Mouse (Mus musculus): ENCODE data around the gene Cpxm1. TPM values are rescaled to one million over a fixed set of nuclear protein-coding genes. Genes with fewer than 3 reads are reported as not detected.

The Cpxm1 gene
- polyA plus RNA-seq, 1 experiment from 2014 or later = 27.8 TPM

DNA sequence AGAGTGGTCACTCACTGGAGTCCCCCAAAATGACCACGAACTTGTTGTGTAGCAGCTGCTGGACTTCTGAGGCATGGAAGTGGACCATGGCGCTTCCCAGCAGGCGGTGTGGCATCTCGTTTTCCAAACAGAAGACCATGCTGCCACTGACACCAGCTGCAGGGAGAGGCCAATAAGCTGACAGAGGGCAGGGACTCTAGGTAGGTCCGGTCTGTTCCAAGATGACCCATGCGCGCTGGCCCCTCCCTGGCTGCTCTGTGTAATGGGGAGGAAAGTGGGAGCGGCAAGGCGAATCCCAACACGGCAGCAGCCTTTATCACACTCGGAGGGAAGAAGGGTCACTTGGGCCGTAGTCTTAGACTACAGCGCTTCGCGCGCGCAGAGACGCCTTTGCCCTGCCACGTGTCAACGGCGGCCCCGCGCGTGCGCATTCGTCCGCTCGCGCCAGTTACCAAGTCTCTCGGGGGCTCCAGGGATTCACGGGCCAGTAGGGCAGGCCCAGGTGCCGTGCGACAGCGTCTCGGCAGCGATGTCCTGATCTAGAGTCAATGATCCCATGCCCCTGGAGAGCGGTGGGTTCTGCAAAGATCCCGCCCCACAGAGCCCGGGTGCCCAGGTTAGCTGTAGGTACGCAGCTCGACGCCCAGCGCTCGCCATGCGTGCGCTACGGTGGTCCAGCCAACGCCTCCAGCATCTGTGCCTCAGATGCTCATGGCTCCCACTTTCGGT is 26.2 kb upstream of the Cpxm1 start:
- Histone ChIP-seq H3K4me3 (replicated peaks) (peak overlapping the region; percentile 75), H3K27ac (replicated peaks) (peak overlapping the region; percentile 96), H3K27me3 (replicated peaks) (no peaks in the 10 kb centered on the region), H3K36me3 (peaks cover 10% of the 10 kb centered on the region; the same call in 1 of the 2 replicates), H3K9ac (replicated peaks) (peak overlapping the region; percentile 68), H3K4me1 (peaks cover 44% of the 10 kb centered on the region), H3K9me3 (replicated peaks) (no peaks in the 10 kb centered on the region), H3K4me2 (peak overlapping the region; percentile 83)
- 15% methylated on average over 49 of the region's 49 CpGs for WGBS
- peak; percentile 85 for ATAC-seq (ENCODE audit: low FRiP score)

DNA sequence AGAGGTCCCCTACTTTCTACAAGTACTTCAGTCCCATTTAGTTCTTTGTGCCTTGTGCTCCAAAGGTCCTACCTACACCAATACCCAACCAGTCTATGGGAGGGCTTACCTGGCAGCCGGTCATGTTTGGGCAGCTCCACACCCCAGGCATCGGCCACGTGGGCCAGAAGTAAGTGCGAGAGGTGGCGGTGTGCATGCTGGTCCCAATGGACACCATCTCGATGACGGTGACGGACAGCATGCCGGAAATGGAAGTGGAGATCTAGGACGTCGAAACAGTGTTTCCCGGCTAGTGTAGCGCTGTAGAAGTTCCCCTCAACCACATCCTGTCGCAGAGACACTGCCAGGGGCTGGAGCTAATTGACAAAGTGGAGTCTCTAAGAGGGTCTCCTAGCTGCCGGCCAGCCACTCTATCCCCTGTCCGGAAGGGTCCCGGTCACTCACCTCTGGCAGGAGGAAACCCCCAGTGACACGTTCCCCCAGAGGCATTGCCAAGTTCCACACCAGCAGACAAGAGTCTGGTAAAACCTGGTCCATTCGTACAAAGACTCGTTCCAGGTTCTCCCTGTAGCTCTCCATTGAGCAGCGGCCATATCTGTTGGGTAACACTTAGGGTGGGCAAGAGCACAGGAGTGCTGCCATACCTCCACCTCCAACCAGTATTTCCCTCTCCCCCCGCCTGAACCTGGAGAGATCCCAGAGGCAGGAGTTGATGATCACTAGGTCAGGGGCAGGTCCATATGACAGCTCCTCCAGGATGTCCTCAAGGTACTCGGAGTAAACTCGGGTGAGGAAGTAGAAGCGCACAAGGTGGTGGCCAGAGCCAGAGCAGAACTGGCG is 24.6 kb upstream of the Cpxm1 start:
- H3K4me1 ChIP-seq = peaks cover 44% of the 10 kb centered on the region
- WGBS = 97% methylated on average over 26 of the region's 26 CpGs

DNA sequence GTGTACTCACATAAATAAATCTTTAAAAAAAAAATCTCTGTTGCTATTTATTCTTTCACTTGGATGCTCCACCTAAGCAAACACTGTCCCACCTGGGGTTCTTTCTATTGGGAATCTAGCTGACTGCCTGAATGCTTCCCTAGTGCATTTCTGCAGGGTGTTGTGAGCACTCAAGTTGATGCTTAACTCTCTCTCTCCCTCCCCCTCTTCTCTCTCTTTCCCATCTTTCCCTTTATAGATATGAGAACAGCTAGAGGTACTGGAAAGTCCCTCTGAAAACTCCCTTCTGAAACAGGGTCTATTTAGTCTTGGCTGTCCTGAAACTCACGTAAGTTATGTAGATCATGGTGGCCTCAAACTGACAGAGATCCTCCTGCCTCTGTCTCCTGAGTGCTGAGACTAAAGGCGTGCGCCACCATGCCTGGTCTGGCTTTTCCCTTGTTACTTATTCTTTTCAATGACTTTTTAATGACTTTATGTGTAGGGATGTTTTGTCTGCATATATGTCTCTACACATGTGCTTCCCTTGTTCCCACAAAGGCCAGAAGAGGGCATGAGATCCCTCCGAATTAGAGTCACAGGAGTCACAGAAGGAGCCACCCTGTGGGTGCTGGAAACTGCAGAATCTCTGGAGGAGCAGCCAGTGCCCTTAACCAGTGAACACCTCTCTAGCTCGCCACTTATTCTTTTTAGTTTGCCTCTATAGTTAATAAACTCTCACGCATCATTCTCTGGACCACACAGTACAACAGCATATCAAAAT is 16.9 kb upstream of the Cpxm1 start:
- H3K4me3 ChIP-seq (replicated peaks) = no peak overlapping the region
- H3K9ac ChIP-seq (replicated peaks) = no peak overlapping the region
- H3K36me3 ChIP-seq = peaks cover 9% of the 10 kb centered on the region; the same call in 1 of the 2 replicates
- no peak for ATAC-seq (ENCODE audit: low FRiP score)
- H3K27me3 ChIP-seq (replicated peaks) = no peaks in the 10 kb centered on the region
- H3K4me1 ChIP-seq = no peaks in the 10 kb centered on the region
- no peak overlapping the region for H3K27ac ChIP-seq (replicated peaks)
- 80% methylated on average over 6 of the region's 6 CpGs for WGBS
- no peak overlapping the region for H3K4me2 ChIP-seq
- H3K9me3 ChIP-seq (replicated peaks) = no peaks in the 10 kb centered on the region

More for the DNA sequence above, 24.6 kb upstream of the Cpxm1 start:
- Histone ChIP-seq H3K9me3 (replicated peaks) (no peaks in the 10 kb centered on the region), H3K27ac (replicated peaks) (no peak overlapping the region), H3K36me3 (peaks cover 12% of the 10 kb centered on the region; the same call in 1 of the 2 replicates), H3K9ac (replicated peaks) (no peak overlapping the region), H3K27me3 (replicated peaks) (no peaks in the 10 kb centered on the region), H3K4me3 (replicated peaks) (no peak overlapping the region), H3K4me2 (no peak overlapping the region)
- ATAC-seq (ENCODE audit: low FRiP score) = no peak

DNA sequence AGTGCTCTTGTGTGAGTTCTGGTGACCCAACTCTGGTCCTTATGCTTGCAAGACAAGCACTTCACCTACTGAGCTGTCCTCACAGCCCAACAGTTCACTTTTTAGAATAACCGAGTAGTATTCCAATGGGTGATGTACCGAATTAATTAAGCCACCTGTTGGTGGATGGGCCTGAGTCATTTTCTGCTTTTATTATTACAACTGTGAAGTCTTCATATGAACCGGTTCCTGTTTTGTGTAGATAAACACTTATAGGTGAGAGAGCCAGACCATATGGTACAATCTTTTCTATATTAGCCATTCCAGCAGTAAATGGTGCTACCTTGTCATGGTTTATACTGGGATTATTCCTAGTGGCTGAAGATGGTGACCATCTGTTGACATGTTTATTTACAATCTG is 15.4 kb upstream of the Cpxm1 start:
- no peak for ATAC-seq (ENCODE audit: low FRiP score)
- H3K4me2 ChIP-seq = no peak overlapping the region
- no peaks in the 10 kb centered on the region for H3K27me3 ChIP-seq (replicated peaks)
- no peaks in the 10 kb centered on the region for H3K9me3 ChIP-seq (replicated peaks)
- no peak overlapping the region for H3K9ac ChIP-seq (replicated peaks)
- no peak overlapping the region for H3K27ac ChIP-seq (replicated peaks)
- H3K36me3 ChIP-seq = no peaks in the 10 kb centered on the region
- H3K4me3 ChIP-seq (replicated peaks) = no peak overlapping the region
- H3K4me1 ChIP-seq = no peaks in the 10 kb centered on the region
- WGBS = 81% methylated on average over 3 of the region's 3 CpGs

DNA sequence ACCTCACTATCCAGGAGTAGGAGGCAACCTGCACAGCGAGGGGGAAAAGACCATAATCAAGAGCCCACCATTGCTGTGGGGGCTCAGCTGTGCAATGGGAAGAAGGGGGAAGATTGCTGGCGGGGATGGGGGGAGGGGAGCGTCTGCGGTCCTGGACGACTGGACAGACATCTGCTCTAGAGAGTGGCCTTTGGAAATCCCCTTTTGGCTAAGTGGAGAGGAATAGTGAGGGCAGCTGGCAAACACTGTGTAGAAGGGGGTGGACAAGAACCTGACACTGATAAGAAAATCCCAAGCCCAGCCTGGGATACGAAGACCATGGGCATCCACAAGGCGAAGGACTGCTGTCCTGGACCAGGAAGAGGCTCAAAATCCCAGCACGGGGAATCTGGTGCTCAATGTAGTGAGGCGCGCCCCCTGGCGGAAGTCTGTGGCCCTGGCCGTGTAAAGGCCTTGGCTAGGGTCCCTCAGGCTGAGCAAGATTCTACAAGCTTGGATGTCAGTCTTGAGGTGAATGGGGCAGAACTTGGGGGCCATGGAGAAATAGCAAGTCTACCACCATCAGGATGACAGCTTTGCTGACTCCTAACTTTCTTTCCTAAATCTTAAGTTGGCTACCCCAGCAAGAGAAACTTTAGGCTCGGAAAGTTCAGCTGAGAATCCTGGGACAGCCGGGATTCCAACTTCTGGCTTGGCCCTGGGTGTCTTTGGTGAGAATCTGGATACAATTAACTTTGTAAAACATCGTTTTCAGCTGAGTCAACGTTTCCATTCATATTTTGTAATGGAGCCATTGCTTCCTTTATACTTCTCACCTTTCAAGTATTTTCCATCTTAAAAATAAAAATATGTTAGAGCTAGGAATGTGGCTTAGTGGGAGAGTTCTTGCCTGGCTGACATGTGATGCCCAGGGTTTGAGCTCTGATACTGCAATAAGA is 14.5 kb upstream of the Cpxm1 start:
- ATAC-seq (ENCODE audit: low FRiP score) = peak; percentile 80
- no peak overlapping the region for H3K4me2 ChIP-seq
- 40% methylated on average over 16 of the region's 16 CpGs for WGBS

DNA sequence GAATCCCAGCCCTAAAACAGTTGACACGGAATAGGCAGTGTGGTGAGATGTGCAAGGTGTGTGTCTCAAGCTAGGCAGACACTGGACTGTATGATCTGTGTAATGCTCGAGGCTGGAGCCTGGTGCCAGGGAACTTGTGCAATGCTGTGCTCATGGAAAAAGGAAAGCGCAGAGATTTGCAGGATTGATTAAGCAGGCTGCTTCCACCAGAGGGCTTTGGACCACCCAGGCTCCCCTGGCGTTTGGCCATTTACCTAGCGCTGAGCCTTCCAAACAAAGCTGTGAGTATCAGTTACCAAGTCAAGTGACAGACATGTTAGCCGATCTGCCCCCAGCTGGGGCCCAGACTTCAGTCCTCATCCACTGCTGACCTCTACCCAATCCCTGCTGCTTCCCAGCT is 10.8 kb upstream of the Cpxm1 start:
- Histone ChIP-seq H3K4me3 (replicated peaks) (no peak overlapping the region), H3K27ac (replicated peaks) (no peak overlapping the region), H3K9me3 (replicated peaks) (no peaks in the 10 kb centered on the region), H3K36me3 (no peaks in the 10 kb centered on the region), H3K4me2 (no peak overlapping the region), H3K27me3 (replicated peaks) (no peaks in the 10 kb centered on the region), H3K9ac (replicated peaks) (no peak overlapping the region), H3K4me1 (no peaks in the 10 kb centered on the region)
- WGBS = 25% methylated on average over 6 of the region's 6 CpGs
- ATAC-seq (ENCODE audit: low FRiP score) = no peak

More for the DNA sequence above, 14.5 kb upstream of the Cpxm1 start:
- no peaks in the 10 kb centered on the region for H3K4me1 ChIP-seq
- H3K9me3 ChIP-seq (replicated peaks) = no peaks in the 10 kb centered on the region
- H3K27me3 ChIP-seq (replicated peaks) = no peaks in the 10 kb centered on the region
- no peak overlapping the region for H3K9ac ChIP-seq (replicated peaks)
- no peaks in the 10 kb centered on the region for H3K36me3 ChIP-seq
- H3K27ac ChIP-seq (replicated peaks) = no peak overlapping the region
- H3K4me3 ChIP-seq (replicated peaks) = no peak overlapping the region

DNA sequence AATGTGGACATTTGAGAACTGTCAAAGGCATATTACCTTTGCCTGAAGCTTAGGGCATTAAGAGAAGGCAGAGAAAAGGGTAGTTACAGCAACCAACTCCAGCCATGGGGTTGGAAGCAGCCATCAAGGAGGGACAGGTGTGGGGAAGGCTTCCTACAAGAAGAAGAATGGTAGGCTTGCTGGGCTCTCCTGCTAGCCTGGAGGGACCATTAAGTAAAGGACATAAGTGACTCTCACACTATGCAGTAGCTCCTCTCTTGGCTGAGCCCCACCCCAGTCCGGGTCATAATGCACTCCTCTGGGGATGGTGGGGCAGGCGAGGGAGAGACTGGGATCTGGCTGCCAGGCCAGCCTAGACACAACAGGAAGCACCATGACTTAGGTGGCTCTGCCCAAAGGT is 8.8 kb upstream of the Cpxm1 start, which contains the start of gene Tmem239:
TSS of gene Tmem239 (plus strand) at position 301 of the 400 bp plus-strand sequence.
- Histone ChIP-seq H3K9ac (replicated peaks) (no peak within 1 kb of the TSS), H3K36me3 (no peaks in the 10 kb centered on the region), H3K4me3 (replicated peaks) (no peak within 1 kb of the TSS), H3K27ac (replicated peaks) (no peak within 1 kb of the TSS), H3K27me3 (replicated peaks) (no peaks in the 10 kb centered on the region), H3K9me3 (replicated peaks) (no peaks in the 10 kb centered on the region), H3K4me2 (no peak within 1 kb of the TSS), H3K4me1 (no peaks in the 10 kb centered on the region)
- ATAC-seq (ENCODE audit: low FRiP score) = no peak
- WGBS = 83% methylated on average over 1 of the region's 2 CpGs

DNA sequence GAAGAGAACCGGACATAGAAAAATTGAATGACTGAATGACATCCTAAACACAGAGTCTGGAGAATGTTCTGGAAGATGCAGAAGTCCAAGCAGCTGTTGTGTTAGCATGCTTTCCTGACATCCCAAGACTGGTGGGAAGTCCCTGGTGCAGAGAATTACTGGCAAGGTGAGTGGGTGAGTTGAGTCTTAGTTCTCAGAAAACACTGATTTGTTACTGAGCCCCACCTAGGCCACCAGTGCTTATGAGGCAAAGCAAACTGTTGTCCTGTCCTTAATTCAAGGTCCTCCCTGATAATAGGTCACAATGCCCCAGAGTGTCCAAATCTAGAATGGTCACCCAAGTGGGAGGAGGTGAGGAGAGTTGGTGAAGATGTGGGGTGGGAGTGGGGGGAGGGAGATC is 7.6 kb upstream of the Cpxm1 start, which contains the start of the genes Gm28372 and 1700020A23Rik:
TSS of gene Gm28372 (plus strand) at position 301 of the 400 bp plus-strand sequence.
TSS of gene 1700020A23Rik (plus strand) at position 321 of the 400 bp plus-strand sequence.
- Histone ChIP-seq H3K4me1 (no peaks in the 10 kb centered on the region), H3K4me3 (replicated peaks) (no peak within 1 kb of the TSS), H3K9ac (replicated peaks) (no peak within 1 kb of the TSS), H3K27ac (replicated peaks) (no peak within 1 kb of the TSS), H3K4me2 (no peak within 1 kb of the TSS), H3K27me3 (replicated peaks) (no peaks in the 10 kb centered on the region), H3K9me3 (replicated peaks) (no peaks in the 10 kb centered on the region), H3K36me3 (no peaks in the 10 kb centered on the region)
- no peak for ATAC-seq (ENCODE audit: low FRiP score)
- 94% methylated on average over 1 of the region's 1 CpGs for WGBS

DNA sequence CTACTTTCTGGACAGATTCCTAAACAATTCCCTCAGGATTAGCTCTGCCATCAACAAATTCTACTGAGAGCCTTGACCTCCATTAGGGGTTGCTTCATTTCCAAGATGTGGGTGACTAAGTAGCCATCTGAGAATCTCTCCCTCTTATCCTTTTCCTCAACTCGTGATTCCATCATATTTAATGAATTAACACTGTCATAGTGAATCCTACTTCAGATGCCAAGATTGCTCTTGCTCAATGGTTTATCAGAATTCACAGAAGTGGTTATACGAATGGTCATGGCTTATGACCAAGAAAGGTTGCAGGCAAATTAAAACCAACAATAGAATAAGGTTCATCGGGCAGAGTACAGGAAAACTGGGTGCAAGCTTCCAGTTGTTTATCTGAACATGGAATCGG is 4.5 kb upstream of the Cpxm1 start:
- Histone ChIP-seq H3K4me1 (peaks cover 14% of the 10 kb centered on the region), H3K4me3 (replicated peaks) (no peak overlapping the region), H3K4me2 (no peak overlapping the region), H3K9me3 (replicated peaks) (no peaks in the 10 kb centered on the region), H3K27ac (replicated peaks) (no peak overlapping the region), H3K27me3 (replicated peaks) (peaks cover 12% of the 10 kb centered on the region), H3K36me3 (no peaks in the 10 kb centered on the region), H3K9ac (replicated peaks) (no peak overlapping the region)
- WGBS = 87% methylated on average over 4 of the region's 4 CpGs
- no peak for ATAC-seq (ENCODE audit: low FRiP score)

DNA sequence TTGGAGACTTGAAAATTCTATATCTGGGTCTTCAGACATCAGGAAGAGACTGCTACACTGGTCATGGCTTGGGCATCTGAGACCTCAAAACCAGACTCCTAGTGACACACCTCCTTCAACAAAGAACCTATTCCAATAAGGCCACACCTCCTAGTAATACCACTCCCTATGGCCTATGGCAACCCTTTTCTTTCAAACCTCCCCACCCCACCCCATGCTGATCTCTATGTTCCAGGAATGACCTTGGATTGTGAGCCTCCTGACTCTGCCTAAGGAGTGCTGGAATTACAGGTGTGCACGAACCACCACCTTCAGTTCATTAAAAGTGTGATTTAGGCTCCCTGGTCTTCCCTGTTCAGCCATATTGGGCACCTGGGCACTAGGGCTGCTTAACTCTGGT is 2.7 kb upstream of the Cpxm1 start:
- H3K4me1 ChIP-seq = peaks cover 19% of the 10 kb centered on the region
- peaks cover 12% of the 10 kb centered on the region for H3K27me3 ChIP-seq (replicated peaks)
- H3K9me3 ChIP-seq (replicated peaks) = no peaks in the 10 kb centered on the region
- 97% methylated on average over 1 of the region's 1 CpGs for WGBS
- H3K36me3 ChIP-seq = no peaks in the 10 kb centered on the region
- H3K27ac ChIP-seq (replicated peaks) = no peak overlapping the region
- H3K4me3 ChIP-seq (replicated peaks) = no peak overlapping the region
- no peak for ATAC-seq (ENCODE audit: low FRiP score)
- no peak overlapping the region for H3K4me2 ChIP-seq
- no peak overlapping the region for H3K9ac ChIP-seq (replicated peaks)
